Mouse (Mus musculus): ENCODE measurements around the gene Pdk1. TPM values are rescaled to one million over a fixed set of nuclear protein-coding genes. Genes with fewer than 3 reads are reported as not detected.

Pdk1 gene
- total and polyA plus RNA-seq, 3 experiments = 12.2 to 56.1 TPM; not detected in 1

DNA sequence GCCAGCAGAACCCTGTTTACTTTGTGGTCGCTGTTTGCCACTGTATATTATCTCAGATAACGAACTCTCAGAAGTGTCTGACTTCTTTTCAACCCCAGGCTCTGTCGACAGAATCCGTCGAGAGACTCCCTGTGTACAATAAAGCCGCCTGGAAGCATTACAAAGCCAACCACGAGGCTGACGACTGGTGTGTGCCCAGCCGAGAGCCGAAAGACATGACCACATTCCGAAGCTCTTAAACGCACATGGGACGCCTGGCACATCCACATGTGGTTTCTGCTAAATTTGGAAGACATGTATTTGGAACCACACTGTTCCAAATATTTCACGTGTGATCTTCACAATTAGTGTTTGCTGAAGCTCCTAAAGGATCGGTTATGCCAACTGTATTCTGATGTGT lies 26.9 kb downstream of the Pdk1 start:
- no peak overlapping the region for H3K27ac ChIP-seq (ENCODE audit: control insufficient read depth, low read depth, low read length)
- no peaks in the 10 kb centered on the region for H3K79me2 ChIP-seq (ENCODE audit: control insufficient read depth, insufficient read depth, low read length, poor library complexity)
- DNase-seq (ENCODE audit: low read depth, low spot score) = no peak
- H3K27me3 ChIP-seq (ENCODE audit: control insufficient read depth in 1 of 2, insufficient read depth in 2 of 2, low read length in 2 of 2) = no peaks in the 10 kb centered on the region
- TF ChIP-seq CHD1 (IDR thresholded peaks at IDR 0.05; ENCODE audit: low read depth, low read length) (no peak), TBP (IDR thresholded peaks at IDR 0.05; ENCODE audit: low read depth, low read length) (no peak), BHLHE40 (IDR thresholded peaks at IDR 0.05; ENCODE audit: borderline replicate concordance, low read depth, low read length) (no peak), RAD21 (IDR thresholded peaks at IDR 0.05; ENCODE audit: low read depth, low read length) (no peak), GABPA (IDR thresholded peaks at IDR 0.05; ENCODE audit: low read depth, low read length) (no peak), ETS1 (IDR thresholded peaks at IDR 0.05; ENCODE audit: low read depth, low read length) (no peak), GATA1 (IDR thresholded peaks at IDR 0.05; ENCODE audit: low read depth, low read length) (no peak)
- H3K4me3 ChIP-seq (ENCODE audit: control insufficient read depth in 1 of 2, insufficient read depth in 1 of 2, low read depth in 2 of 2, low read length in 2 of 2) = no peak overlapping the region
- H3K4me1 ChIP-seq (ENCODE audit: control insufficient read depth in 1 of 2, insufficient read depth in 2 of 2, low read length in 2 of 2) = no peaks in the 10 kb centered on the region
- no peak overlapping the region for H3K9ac ChIP-seq (ENCODE audit: control insufficient read depth, low read depth, low read length, poor library complexity, severe bottlenecking)
- no peaks in the 10 kb centered on the region for H3K9me3 ChIP-seq (replicated peaks; ENCODE audit: insufficient read depth, low read length)
- H3K36me3 ChIP-seq (ENCODE audit: control insufficient read depth in 1 of 2, insufficient read depth in 2 of 2, low read length in 2 of 2) = no peaks in the 10 kb centered on the region; a peak in 1 of 4 replicates

GRCm38 (mm10) chr2:71905154-71905553 lies 32.1 kb downstream of the Pdk1 start:
- Histone ChIP-seq H3K9ac (ENCODE audit: control insufficient read depth, low read depth, low read length, poor library complexity, severe bottlenecking) (no peak overlapping the region), H3K27ac (ENCODE audit: control insufficient read depth, low read depth, low read length) (no peak overlapping the region), H3K4me1 (ENCODE audit: control insufficient read depth in 1 of 2, insufficient read depth in 2 of 2, low read length in 2 of 2) (no peaks in the 10 kb centered on the region), H3K27me3 (ENCODE audit: control insufficient read depth in 1 of 2, insufficient read depth in 2 of 2, low read length in 2 of 2) (peaks cover 0 to 3% of the 10 kb centered on the region in 2 experiments; a peak in 1 of 4 replicates), H3K79me2 (ENCODE audit: control insufficient read depth, insufficient read depth, low read length, poor library complexity) (no peaks in the 10 kb centered on the region), H3K4me3 (ENCODE audit: control insufficient read depth in 1 of 2, insufficient read depth in 1 of 2, low read depth in 2 of 2, low read length in 2 of 2) (no peak overlapping the region), H3K36me3 (ENCODE audit: control insufficient read depth in 1 of 2, insufficient read depth in 2 of 2, low read length in 2 of 2) (no peaks in the 10 kb centered on the region; a peak in 1 of 4 replicates), H3K9me3 (replicated peaks; ENCODE audit: insufficient read depth, low read length) (no peaks in the 10 kb centered on the region)
- no peak for DNase-seq (ENCODE audit: low read depth, low spot score)
- no peak for TF ChIP-seq TCF12 (IDR thresholded peaks at IDR 0.05; ENCODE audit: low read depth, low read length)
- TF ChIP-seq NRF1 (IDR thresholded peaks at IDR 0.05; ENCODE audit: insufficient read depth, low read depth, low read length, poor library complexity, severe bottlenecking) = no peak
- no peak for TF ChIP-seq SMC3 (IDR thresholded peaks at IDR 0.05; ENCODE audit: low read depth, low read length)
- no peak for TF ChIP-seq MAX (IDR thresholded peaks at IDR 0.05; ENCODE audit: low read length)
- no peak for TF ChIP-seq E2F4 (IDR thresholded peaks at IDR 0.05; ENCODE audit: borderline replicate concordance, low read depth, low read length)
- no peak for TF ChIP-seq MYB (IDR thresholded peaks at IDR 0.05; ENCODE audit: low read depth, low read length)
- TF ChIP-seq MAFK (IDR thresholded peaks at IDR 0.05; ENCODE audit: borderline replicate concordance, low read depth, low read length) = no peak
- TF ChIP-seq POLR2A (IDR thresholded peaks at IDR 0.05; ENCODE audit: control insufficient read depth in 1 of 2, insufficient read depth in 1 of 2, low read depth in 1 of 2, low read length in 2 of 2, poor library complexity in 1 of 2) = no peak
- TF ChIP-seq SIN3A (IDR thresholded peaks at IDR 0.05; ENCODE audit: low read length) = no peak
- no peak for TF ChIP-seq MEF2A (IDR thresholded peaks at IDR 0.05; ENCODE audit: extremely low read depth, insufficient replicate concordance, low read depth, low read length, poor library complexity, severe bottlenecking)
- no peak for TF ChIP-seq KAT2A (conservative IDR thresholded peaks at IDR 0.05; ENCODE audit: low read depth, low read length)
- no peak for TF ChIP-seq ELF1 (IDR thresholded peaks at IDR 0.05; ENCODE audit: low read depth, low read length)
- no peak for TF ChIP-seq EP300 (IDR thresholded peaks at IDR 0.05; ENCODE audit: low read depth in 1 of 2, low read length in 2 of 2)
- no peak for TF ChIP-seq RCOR1 (IDR thresholded peaks at IDR 0.05; ENCODE audit: low read depth, low read length)
- TF ChIP-seq TAL1 (IDR thresholded peaks at IDR 0.05; ENCODE audit: low read length) = no peak
- TF ChIP-seq ZC3H11A (IDR thresholded peaks at IDR 0.05; ENCODE audit: low read depth, low read length) = no peak
- TF ChIP-seq ETS1 (IDR thresholded peaks at IDR 0.05; ENCODE audit: low read depth, low read length) = no peak
- no peak for TF ChIP-seq CHD1 (IDR thresholded peaks at IDR 0.05; ENCODE audit: low read depth, low read length)

Measured in MEL (cell line).